Mouse (Mus musculus) kidney, adult 2 months (tissue): ENCODE data around the gene Phf24.

ENCODE experiments used
- CTCF ChIP-seq: fragments of 200-500 bp; conservative IDR thresholded peaks from 2 replicates; pipeline ENCODE4 v1.5.1; 2011; ENCODE audit warnings: low read depth, mild to moderate bottlenecking, control low read depth, low read length, moderate library complexity, mixed read lengths; ENCODE audit not compliant: insufficient read depth, insufficient read length
- POLR2A ChIP-seq: fragments of 200-500 bp; IDR thresholded peaks from one replicate; pipeline ENCODE4 v1.6.1; 2011; ENCODE audit warnings: low read depth, low read length, control low read depth

DNA sequence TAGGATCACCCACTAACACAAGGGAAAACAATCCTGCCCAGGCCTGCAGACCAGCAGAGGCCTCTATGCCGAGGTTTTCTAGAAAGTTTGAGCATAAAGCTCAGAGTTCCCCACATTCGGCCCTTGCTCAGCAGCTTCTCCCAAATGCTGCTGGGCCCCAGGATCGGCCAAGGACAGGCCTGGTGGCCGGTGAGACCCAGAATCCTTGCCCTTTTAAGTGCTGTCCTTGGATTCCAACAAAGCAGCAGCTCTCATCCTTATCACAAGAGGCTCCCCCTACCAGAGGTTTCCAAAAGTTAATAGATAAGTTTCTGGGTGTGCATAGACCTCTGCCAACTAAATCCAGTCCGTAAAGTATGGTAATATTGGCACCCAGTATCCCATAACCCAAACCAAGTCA is 57.4 kb downstream of the Phf24 start:
- TF ChIP-seq CTCF (no peak), POLR2A (no peak)
